Comparison of ENCODE assay signal across 10 mouse cellular contexts in the genomic region with DNA sequence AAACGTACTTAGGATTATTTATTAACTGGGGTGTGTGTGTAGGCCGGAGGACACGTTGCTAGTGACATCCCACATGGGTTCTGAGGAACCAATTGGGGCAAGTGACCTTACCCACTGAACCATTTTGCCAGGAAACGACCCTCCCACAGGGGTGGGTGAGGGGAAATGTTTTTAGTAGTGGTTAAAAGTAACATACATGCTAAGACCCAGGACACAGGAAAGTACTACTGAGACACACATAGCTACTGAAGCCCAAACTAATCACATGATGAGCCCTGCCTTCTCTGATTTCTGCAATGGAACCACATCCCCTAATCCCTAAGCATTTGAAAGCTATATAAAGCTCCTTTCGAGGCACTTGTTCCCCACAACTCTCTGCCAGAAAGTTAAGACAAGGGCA. TPM values are rescaled to one million over a fixed set of nuclear protein-coding genes. Genes with fewer than 3 reads are reported as not detected.
A peak's percentile ranks its signal among the peaks of the same experiment; 100 is the strongest.
DNase-seq lines count a peak whose midpoint lies in the region; ATAC-seq and TF ChIP-seq lines count a peak whose summit lies in the region.
"Had no signal": no experiment of that assay in that cellular context is flagged by ENCODE, and none has a peak within 500 bp of the region (broad histone marks: within the 10 kb centered on the region; RNA-seq: fewer than 3 reads in every experiment).

No protein-coding gene starts in this region.

- no peak for ATAC-seq in neural tube, embryonic 11.5 days (ENCODE audit: insufficient read depth, low FRiP score, low TSS enrichment)
- ATAC-seq in activated CD4-positive, CD25-positive, alpha-beta regulatory T cell, adult 4 months = no peak

- no peak overlapping the region for H3K9ac ChIP-seq in neural tube, embryonic 11.5 days (ENCODE audit: low read length)

- no peak for DNase-seq in cerebellum, adult 2 months
- DNase-seq in cerebellum, postnatal 4 days (ENCODE audit: low spot score in 2 of 2) = no peak
- no peak for DNase-seq in neural tube, embryonic 11.5 days (ENCODE audit: low spot score)
- no peak for DNase-seq in neural tube, embryonic 10.5 days (ENCODE audit: extremely low spot score, low spot score)
- peak; percentile 16 to 18 for DNase-seq in kidney, postnatal 36 days
- no peak for DNase-seq in adrenal gland, postnatal 25 days
- no peak for DNase-seq in adrenal gland, adult 8-10 months
- DNase-seq: gastrocnemius, postnatal 25 days had no signal

- TF ChIP-seq POLR2A in cerebellum, adult 2 months (IDR thresholded peaks at IDR 0.05; ENCODE audit: borderline replicate concordance, insufficient read depth, low read length) = no peak

- peaks cover 13% of the 10 kb centered on the region; the same call in 1 of the 2 replicates for H3K4me1 ChIP-seq in cerebellum, adult 2 months (ENCODE audit: control insufficient read depth, insufficient read depth, low read length)
- no peaks in the 10 kb centered on the region for H3K4me1 ChIP-seq in neural tube, embryonic 11.5 days (ENCODE audit: control insufficient read depth, insufficient read depth, low read length)

- H3K4me3 ChIP-seq in cerebellum, adult 2 months (replicated peaks; ENCODE audit: insufficient read depth, low read depth, low read length) = peak overlapping the region; percentile 77
- peak overlapping the region; percentile 68 for H3K4me3 ChIP-seq in neural tube, embryonic 11.5 days (ENCODE audit: low read depth, low read length)
- H3K4me3 ChIP-seq: myocyte had no signal

- WGBS in cerebellum, adult 2 months = 43% methylated on average over 5 of the region's 5 CpGs
- 66% methylated on average over 5 of the region's 5 CpGs for WGBS in neural tube, embryonic 11.5 days

- H3K4me2 ChIP-seq in neural tube, embryonic 11.5 days (ENCODE audit: low read depth) = peak overlapping the region; percentile 97

- no peak for TF ChIP-seq CTCF in cerebellum, adult 2 months (IDR thresholded peaks at IDR 0.05; ENCODE audit: borderline replicate concordance, insufficient read depth, low read depth, low read length)

- no peak overlapping the region for H3K27ac ChIP-seq in cerebellum, adult 2 months (ENCODE audit: insufficient read depth, low read length)
- no peak overlapping the region for H3K27ac ChIP-seq in neural tube, embryonic 11.5 days (ENCODE audit: low read depth, low read length)

- no peaks in the 10 kb centered on the region for H3K9me3 ChIP-seq in neural tube, embryonic 11.5 days (ENCODE audit: control insufficient read depth, low read length)

- H3K27me3 ChIP-seq in cerebellum, adult 2 months (ENCODE audit: control insufficient read depth, insufficient read depth, low read length) = no peaks in the 10 kb centered on the region
- peaks cover 15% of the 10 kb centered on the region for H3K27me3 ChIP-seq in neural tube, embryonic 11.5 days (ENCODE audit: control insufficient read depth, insufficient read depth, low read length)

- H3K36me3 ChIP-seq in neural tube, embryonic 11.5 days (ENCODE audit: control insufficient read depth, insufficient read depth, low read length) = no peaks in the 10 kb centered on the region

RNA-seq across cellular contexts. Expression of a gene that starts 1.1 kb away (rescaled TPM):
- 121 and 127 TPM in 2 replicates for polyA plus RNA-seq in cerebellum, adult 2 months (2012; rRNA removed)
- polyA plus RNA-seq in neural tube, embryonic 11.5 days (2014; fragmentation: Nextera tagmentation; extraction: Ambion mirVana) = 12.2 and 13.9 TPM in 2 replicates
- total RNA-seq in adrenal gland, postnatal 25 days (2021) = 7.6 and 13.4 TPM in 2 replicates
- 10 to 100 TPM; 11.5 to 13.5 TPM for polyA plus RNA-seq in activated CD4-positive, CD25-positive, alpha-beta regulatory T cell, adult 4 months (2017; shearing (Covaris generic))
- total RNA-seq in adrenal gland, adult 8-10 months (2022) = 10 to 100 TPM; 11.1 to 18.1 (median 14.6) TPM

Comparison
In these comparisons a context has a peak if more than half of its experiments do, and no peak if none do; other contexts are left out.
1. DNase-seq: peak in kidney, postnatal 36 days (2 of 2); none in cerebellum, adult 2 months (0 of 2), cerebellum, postnatal 4 days (0 of 2), neural tube, embryonic 11.5 days (single experiment), neural tube, embryonic 10.5 days (single experiment), adrenal gland, postnatal 25 days (single experiment) and adrenal gland, adult 8-10 months (single experiment).